Mouse (Mus musculus) E14TG2a.4 (cell line): ENCODE measurements at regions not wholly inside any gene's neighbourhood (a gene's known extent, or its start where the extent isn't known, plus 50 kb on each side); places are given as distances from the start of the nearest gene placed in this dataset.

ENCODE experiments used
- CTCF ChIP-seq: conservative IDR thresholded peaks from 2 replicates; pipeline ENCODE4 v1.5.1; 2014; ENCODE audit warnings: low read length
- POU5F1 ChIP-seq: IDR thresholded peaks from 2 replicates; pipeline ENCODE4 v1.6.1; 2014; ENCODE audit warnings: low read length, borderline replicate concordance

GRCm38 (mm10) chr4:7220426-7220825 lies 1018.4 kb downstream of the Car8 start:
- TF ChIP-seq CTCF (no peak), POU5F1 (no peak)
